Mouse (Mus musculus) hindbrain, embryonic 16.5 days (tissue): Measurements from ENCODE around the gene Ifi208. TPM values are rescaled to one million over a fixed set of nuclear protein-coding genes. Genes with fewer than 3 reads are reported as not detected.
"Not testable (repeated sequence)": the region's sequence is repeated elsewhere in the genome, so short reads cannot be mapped to it uniquely, and the experiment has no call there.

Source experiments
- ATAC-seq: fragments of 200-750 bp; cut with Nextera tagmentation; 2 replicates; pipeline ENCODE4 v1.8.0; 2017; ENCODE audit warnings: moderate TSS enrichment, moderate library complexity
- H3K27ac ChIP-seq: fragments of 300-500 bp; sonication (generic); 2 replicates; pipeline ENCODE4 v1.5.1; 2014; ENCODE audit warnings: low read depth, mild to moderate bottlenecking, control low read depth, low read length, moderate library complexity
- H3K27me3 ChIP-seq: fragments of 300-500 bp; sonication (generic); replicated peaks from 2 replicates; pipeline ENCODE4 v1.6.1; 2014; ENCODE audit warnings: low read length; ENCODE audit not compliant: control insufficient read depth, insufficient read depth
- H3K36me3 ChIP-seq: fragments of 300-500 bp; sonication (generic); 2 replicates; pipeline ENCODE4 v1.6.1; 2014; ENCODE audit warnings: mild to moderate bottlenecking, low read length, moderate library complexity, mixed read lengths; ENCODE audit not compliant: control insufficient read depth, insufficient read depth
- H3K4me1 ChIP-seq: fragments of 300-500 bp; sonication (generic); 2 replicates; pipeline ENCODE4 v1.6.1; 2014; ENCODE audit warnings: low read depth, low read length; ENCODE audit not compliant: control insufficient read depth, insufficient read depth
- H3K4me2 ChIP-seq: fragments of 300-500 bp; sonication (generic); 2 replicates; pipeline ENCODE4 v1.6.1; 2014; ENCODE audit warnings: mild to moderate bottlenecking, low read length, control low read depth, moderate library complexity
- H3K4me3 ChIP-seq: fragments of 300-500 bp; sonication (generic); 2 replicates; pipeline ENCODE4 v1.5.1; 2014; ENCODE audit warnings: mild to moderate bottlenecking, low read length, control low read depth, moderate library complexity
- H3K9ac ChIP-seq: fragments of 300-500 bp; sonication (generic); 2 replicates; pipeline ENCODE4 v1.6.1; 2014; ENCODE audit warnings: low read depth, mild to moderate bottlenecking, control low read depth, low read length, moderate library complexity
- H3K9me3 ChIP-seq: fragments of 300-500 bp; sonication (generic); 2 replicates; pipeline ENCODE4 v1.6.1; 2014; ENCODE audit warnings: mild to moderate bottlenecking, low read length, moderate library complexity; ENCODE audit not compliant: control insufficient read depth
- WGBS: fragments of 180-500 bp; shearing (Covaris S2); extraction: QIAGEN DNeasy Blood & Tissue Kit; methylation state at CpG from one replicate; pipeline ENCODE4 v1.1.7; 2014; 5-methylcytosine and 5-hydroxymethylcytosine counted together
- microRNA-seq: library from miRNA; unstranded; fragments of <30 nt; microRNA quantifications from one replicate; pipeline ENCODE4, GENCODE M21; 2017
- polyA plus RNA-seq: library from polyadenylated mRNA; unstranded; fragments of >200 nt; fragmentation: Nextera tagmentation; extraction: Ambion mirVana; gene quantifications from 2 replicates; pipeline ENCODE4 v1.2.1, GENCODE M21; 2015

Gene Ifi208
- polyA plus RNA-seq, 1 experiment from 2014 or later = not detected

DNA sequence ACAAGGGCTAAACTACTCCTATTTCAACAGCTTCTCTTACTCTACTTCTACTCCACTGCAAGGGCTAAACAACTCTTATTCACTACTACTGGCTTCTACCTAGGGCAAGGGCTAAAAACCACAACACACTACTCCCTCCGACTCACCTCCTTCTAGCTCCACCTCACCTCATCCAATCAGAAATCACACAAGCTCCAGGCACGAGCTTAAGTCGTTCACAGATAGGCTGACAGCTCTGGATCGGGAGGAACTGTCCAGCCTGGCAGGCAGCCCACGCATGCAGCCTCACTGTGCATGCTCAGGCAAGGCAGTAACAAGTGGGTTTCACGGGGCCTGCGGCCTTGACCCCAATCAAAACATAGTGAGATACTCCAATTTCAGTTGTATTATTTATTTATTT lies 59.7 kb downstream of the Ifi208 start:
- Histone ChIP-seq H3K4me1 (no peaks in the 10 kb centered on the region), H3K27me3 (no peaks in the 10 kb centered on the region), H3K36me3 (no peaks in the 10 kb centered on the region), H3K9me3 (no peaks in the 10 kb centered on the region), H3K9ac (no peak overlapping the region), H3K4me3 (no peak overlapping the region), H3K4me2 (no peak overlapping the region), H3K27ac (no peak overlapping the region)
- ATAC-seq = no peak
- WGBS = 49% methylated on average over 7 of the region's 7 CpGs

GRCm38 (mm10) chr1:173735015-173735414 lies 61.5 kb downstream of the Ifi208 start:
- H3K4me1 ChIP-seq, H3K4me3 ChIP-seq, H3K36me3 ChIP-seq, H3K9me3 ChIP-seq, ATAC-seq, H3K27me3 ChIP-seq, H3K9ac ChIP-seq, H3K4me2 ChIP-seq, H3K27ac ChIP-seq: not testable (repeated sequence)
- WGBS = 96% methylated on average over 4 of the region's 4 CpGs

DNA sequence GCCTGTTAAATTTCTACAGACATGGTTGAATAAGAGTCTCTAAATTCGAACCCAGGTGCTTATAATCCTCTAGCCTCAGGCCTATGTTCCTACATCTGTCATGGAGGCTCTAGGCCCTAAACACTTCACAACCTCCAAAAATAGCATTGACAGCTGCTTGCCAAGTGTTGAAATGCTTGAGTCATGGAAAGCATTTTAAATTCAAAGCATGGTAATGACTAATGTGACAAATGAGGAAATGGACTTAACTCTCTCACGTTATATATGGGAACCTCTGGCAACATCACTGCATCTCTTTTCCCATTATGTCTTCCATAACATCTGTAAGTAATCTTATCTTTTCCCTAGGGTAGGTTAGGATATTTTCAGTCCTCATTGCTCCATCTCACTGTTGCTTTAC lies 63.5 kb downstream of the Ifi208 start:
- no peaks in the 10 kb centered on the region for H3K36me3 ChIP-seq
- 76% methylated on average over 2 of the region's 2 CpGs for WGBS
- H3K27me3 ChIP-seq = no peaks in the 10 kb centered on the region
- no peak for ATAC-seq
- no peaks in the 10 kb centered on the region for H3K9me3 ChIP-seq
- H3K27ac ChIP-seq = no peak overlapping the region
- no peaks in the 10 kb centered on the region for H3K4me1 ChIP-seq
- no peak overlapping the region for H3K9ac ChIP-seq
- no peak overlapping the region for H3K4me2 ChIP-seq
- no peak overlapping the region for H3K4me3 ChIP-seq

- no peak for ATAC-seq
- Histone ChIP-seq H3K27ac (no peak overlapping the region), H3K9me3 (no peaks in the 10 kb centered on the region), H3K4me3 (no peak overlapping the region), H3K36me3 (no peaks in the 10 kb centered on the region), H3K4me1 (no peaks in the 10 kb centered on the region), H3K27me3 (no peaks in the 10 kb centered on the region), H3K4me2 (no peak overlapping the region), H3K9ac (no peak overlapping the region)
These were observed 67.1 kb downstream of the Ifi208 start for GRCm38 (mm10) chr1:173740537-173740936.

GRCm38 (mm10) chr1:173741656-173742055 lies 68.2 kb downstream of the Ifi208 start, which contains the start of gene Ifi207:
Ifi207 (minus strand) TSS chr1:173741747.
- ATAC-seq = no peak
- no peak within 1 kb of the TSS for H3K27ac ChIP-seq
- H3K4me1 ChIP-seq = no peaks in the 10 kb centered on the region
- H3K36me3 ChIP-seq = no peaks in the 10 kb centered on the region
- WGBS = 76% methylated on average over 4 of the region's 4 CpGs
- no peaks in the 10 kb centered on the region for H3K9me3 ChIP-seq
- no peak within 1 kb of the TSS for H3K4me3 ChIP-seq
- no peak within 1 kb of the TSS for H3K9ac ChIP-seq
- no peak within 1 kb of the TSS for H3K4me2 ChIP-seq
- no peaks in the 10 kb centered on the region for H3K27me3 ChIP-seq

DNA sequence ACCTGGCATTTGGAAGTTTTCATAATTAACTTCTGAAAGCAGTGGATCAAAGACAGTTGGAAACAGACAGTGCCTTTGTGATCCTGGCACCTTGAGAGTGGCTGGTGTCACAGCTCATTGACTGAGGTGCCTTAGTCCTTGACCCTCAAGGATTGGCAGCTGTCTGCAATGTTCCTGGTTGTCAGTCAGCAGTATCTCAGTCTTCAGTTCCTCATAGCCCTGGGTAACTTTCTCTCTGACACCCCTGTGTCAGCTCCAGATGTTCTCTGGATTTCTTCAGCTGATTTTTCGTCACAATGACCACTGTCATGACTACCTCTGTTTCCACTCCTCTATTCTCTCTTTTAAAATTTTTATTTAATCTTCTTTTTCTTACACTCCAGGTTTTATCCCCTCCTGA lies 68.8 kb downstream of the Ifi208 start:
- Histone ChIP-seq H3K27ac (no peak overlapping the region), H3K4me1 (no peaks in the 10 kb centered on the region), H3K4me2 (no peak overlapping the region), H3K9me3 (no peaks in the 10 kb centered on the region), H3K4me3 (no peak overlapping the region), H3K27me3 (no peaks in the 10 kb centered on the region), H3K9ac (no peak overlapping the region), H3K36me3 (no peaks in the 10 kb centered on the region)
- WGBS = 82% methylated on average over 1 of the region's 1 CpGs
- ATAC-seq = no peak

Small RNA genes within 50 kb of the gene (microRNA-seq; reads per million reads assigned to microRNA genes)
- not detected for gene Gm44339

Other genes starting within 250 kb of the Ifi208 start
- gene Ifi206, start 182.6 kb upstream of the Ifi208 start, polyA plus RNA-seq = 0.15 TPM in 1 of 2 replicates, not detected in the other
- gene Ifi214, start 137.7 kb upstream of the Ifi208 start, polyA plus RNA-seq = not detected in 2 replicates
- gene Ifi213, start 74.4 kb upstream of the Ifi208 start, polyA plus RNA-seq = 0.20 TPM in 1 of 2 replicates, not detected in the other
- gene Ifi209, start 42.8 kb upstream of the Ifi208 start, polyA plus RNA-seq = 0.09 and 0.11 TPM in 2 replicates
- 0.34 and 0.66 TPM in 2 replicates for gene Ifi207, start 68.1 kb downstream of the Ifi208 start, polyA plus RNA-seq
- 0.45 and 0.57 TPM in 2 replicates for gene Ifi204, start 93.3 kb downstream of the Ifi208 start, polyA plus RNA-seq
- 0.31 and 0.46 TPM in 2 replicates for gene Ifi211, start 239.4 kb downstream of the Ifi208 start, polyA plus RNA-seq